Mouse (Mus musculus): ENCODE results near the gene Elf2.

GRCm38 (mm10) chr3:51311638-51312037 is 28.8 kb downstream of the Elf2 start:
- no peak for TF ChIP-seq CTCF (IDR thresholded peaks at IDR 0.05; ENCODE audit: control insufficient read depth, insufficient read depth, insufficient replicate concordance, low read depth, low read length)
- TF ChIP-seq POLR2A (IDR thresholded peaks at IDR 0.05; ENCODE audit: control insufficient read depth, low read depth, low read length): no peak

Measured in testis, adult 2 months (tissue).